Mouse (Mus musculus) hindbrain, embryonic 13.5 days (tissue): Measurements from ENCODE around the gene Selplg. TPM values are rescaled to one million over a fixed set of nuclear protein-coding genes. Genes with fewer than 3 reads are reported as not detected.
"Not testable (repeated sequence)": the region's sequence is repeated elsewhere in the genome, so short reads cannot be mapped to it uniquely, and the experiment has no call there.

Experiments
- ATAC-seq: fragments of 200-750 bp; cut with Nextera tagmentation; 2 replicates; pipeline ENCODE4 v1.8.0; 2017; ENCODE audit warnings: moderate TSS enrichment; ENCODE audit not compliant: low FRiP score
- H3K27ac ChIP-seq: fragments of 300-500 bp; sonication (generic); 2 replicates; pipeline ENCODE4 v1.5.1; 2015; ENCODE audit warnings: inconsistent platforms, mild to moderate bottlenecking, moderate library complexity
- H3K27me3 ChIP-seq: fragments of 300-500 bp; sonication (generic); 2 replicates; pipeline ENCODE4 v1.6.1; 2015; ENCODE audit warnings: mild to moderate bottlenecking, inconsistent platforms
- H3K36me3 ChIP-seq: fragments of 300-500 bp; sonication (generic); 2 replicates; pipeline ENCODE4 v1.6.1; 2015; ENCODE audit warnings: mild to moderate bottlenecking, inconsistent platforms
- H3K4me1 ChIP-seq: fragments of 300-500 bp; sonication (generic); replicated peaks from 2 replicates; pipeline ENCODE4 v1.6.1; 2015; ENCODE audit warnings: inconsistent platforms
- H3K4me2 ChIP-seq: fragments of 300-500 bp; sonication (generic); 2 replicates; pipeline ENCODE4 v1.6.1; 2015; ENCODE audit warnings: inconsistent platforms, mild to moderate bottlenecking, moderate library complexity
- H3K4me3 ChIP-seq: fragments of 300-500 bp; sonication (generic); 2 replicates; pipeline ENCODE4 v1.5.1; 2015; ENCODE audit warnings: mild to moderate bottlenecking, inconsistent platforms
- H3K9ac ChIP-seq: fragments of 300-500 bp; sonication (generic); 2 replicates; pipeline ENCODE4 v1.6.1; 2015; ENCODE audit warnings: mild to moderate bottlenecking, inconsistent platforms
- H3K9me3 ChIP-seq: fragments of 300-500 bp; sonication (generic); 2 replicates; pipeline ENCODE4 v1.6.1; 2016; ENCODE audit warnings: inconsistent platforms
- WGBS: fragments of 180-500 bp; shearing (Covaris S2); methylation state at CpG from one replicate; pipeline ENCODE4 v1.1.7; 2015; 5-methylcytosine and 5-hydroxymethylcytosine counted together
- polyA plus RNA-seq: library from polyadenylated mRNA; unstranded; fragments of >200 nt; fragmentation: Nextera tagmentation; extraction: Ambion mirVana; gene quantifications from 2 replicates; pipeline ENCODE4 v1.2.1, GENCODE M21; 2015

Selplg gene
- polyA plus RNA-seq, 1 experiment from 2014 or later = 1.7 TPM

DNA sequence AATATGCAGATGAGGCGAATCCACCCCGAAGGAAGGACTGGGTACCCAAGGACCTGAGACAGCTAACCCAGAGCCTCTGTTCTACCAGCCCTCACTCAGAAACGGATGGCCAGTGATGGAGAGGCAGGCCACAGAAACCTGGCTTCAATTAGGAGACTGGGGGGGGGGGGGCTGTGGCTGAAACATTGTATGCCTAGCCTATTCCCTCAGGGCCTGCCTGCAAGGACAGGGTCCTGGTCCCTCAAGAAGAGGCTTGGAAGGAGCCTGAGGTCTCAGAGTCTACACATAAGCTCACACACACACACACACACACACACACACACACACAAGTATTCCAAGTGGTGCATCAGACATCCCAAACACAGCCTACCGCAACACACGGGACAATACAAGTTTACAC is 32.8 kb downstream of the Selplg start:
- ATAC-seq = no peak
- Histone ChIP-seq H3K4me3 (peak overlapping the region; percentile 12; the same call in 1 of the 2 replicates), H3K27me3 (peaks cover 13% of the 10 kb centered on the region; the same call in 1 of the 2 replicates), H3K27ac (peak overlapping the region; percentile 62), H3K4me1 (peaks cover 33% of the 10 kb centered on the region), H3K4me2 (no peak overlapping the region), H3K36me3 (no peaks in the 10 kb centered on the region), H3K9me3 (no peaks in the 10 kb centered on the region), H3K9ac (0 out of 2 replicates have a peak overlapping the region, but pooled peaks have one; percentile 2)
- WGBS = 44% methylated on average over 5 of the region's 5 CpGs

DNA sequence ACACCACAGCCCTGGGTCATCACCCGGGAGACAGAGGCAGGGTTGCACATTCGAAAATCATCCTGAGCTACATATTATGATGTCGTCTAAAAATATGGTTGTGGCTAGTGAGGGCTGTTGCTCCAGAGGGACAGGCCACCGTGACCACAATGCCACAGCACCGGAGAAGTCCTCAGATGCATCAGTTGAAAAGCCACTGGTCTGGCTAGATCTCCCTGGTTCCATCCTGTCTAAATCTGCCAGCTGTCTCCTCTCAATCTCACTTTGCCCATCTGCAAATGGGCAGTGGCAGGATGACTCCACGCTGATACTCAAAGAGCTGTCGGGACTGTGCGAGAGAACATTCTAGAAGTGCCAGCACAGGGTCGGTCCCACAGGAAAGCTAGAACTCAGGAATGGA is 33.9 kb downstream of the Selplg start:
- Histone ChIP-seq H3K27ac (no peak overlapping the region), H3K4me1 (peaks cover 33% of the 10 kb centered on the region), H3K9me3 (no peaks in the 10 kb centered on the region), H3K9ac (no peak overlapping the region), H3K4me2 (no peak overlapping the region), H3K4me3 (no peak overlapping the region), H3K36me3 (no peaks in the 10 kb centered on the region), H3K27me3 (peaks cover 13% of the 10 kb centered on the region; the same call in 1 of the 2 replicates)
- ATAC-seq = no peak
- WGBS = 81% methylated on average over 9 of the region's 9 CpGs

DNA sequence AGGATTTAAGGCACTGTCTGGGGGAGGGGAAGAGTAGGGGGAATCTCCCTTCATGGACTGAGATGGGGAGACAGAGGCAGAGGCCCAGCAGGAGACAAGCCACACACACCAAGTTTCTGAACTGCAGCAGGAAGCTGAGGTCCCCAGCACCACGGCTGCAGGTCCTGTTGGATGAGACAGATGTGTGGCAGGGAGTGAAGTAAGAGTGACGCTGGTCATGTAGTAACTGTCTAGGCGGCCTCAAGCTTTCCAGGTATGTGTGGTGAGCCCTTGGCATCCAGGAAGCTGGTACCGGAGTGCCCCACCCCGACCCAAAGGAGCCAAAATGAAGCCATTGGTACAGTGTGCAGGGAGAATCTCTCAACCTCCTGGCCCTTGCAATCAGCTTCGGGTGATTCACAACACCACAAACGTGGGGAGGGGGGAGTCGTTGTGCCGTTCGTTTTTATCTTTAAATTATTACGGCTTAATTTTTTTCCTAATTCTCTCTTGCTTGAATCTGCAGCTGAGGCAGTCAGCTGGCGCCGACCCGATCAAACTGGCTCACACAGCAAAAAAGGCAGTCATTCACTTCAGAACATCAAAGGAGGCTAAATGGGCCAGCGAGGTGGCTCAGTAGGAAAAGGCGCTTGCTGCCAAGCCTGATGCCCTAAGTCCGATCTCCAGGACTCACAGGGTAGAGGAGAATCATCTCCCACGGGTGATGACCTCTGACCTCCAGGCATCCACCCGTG is 35.1 kb downstream of the Selplg start:
- no peak for ATAC-seq
- no peak overlapping the region for H3K4me2 ChIP-seq
- H3K36me3 ChIP-seq = no peaks in the 10 kb centered on the region
- H3K9me3 ChIP-seq = no peaks in the 10 kb centered on the region
- 14% methylated on average over 19 of the region's 19 CpGs for WGBS
- no peak overlapping the region for H3K4me3 ChIP-seq
- H3K27ac ChIP-seq = no peak overlapping the region
- peaks cover 13% of the 10 kb centered on the region; the same call in 1 of the 2 replicates for H3K27me3 ChIP-seq
- H3K4me1 ChIP-seq = peaks cover 33% of the 10 kb centered on the region
- no peak overlapping the region for H3K9ac ChIP-seq

DNA sequence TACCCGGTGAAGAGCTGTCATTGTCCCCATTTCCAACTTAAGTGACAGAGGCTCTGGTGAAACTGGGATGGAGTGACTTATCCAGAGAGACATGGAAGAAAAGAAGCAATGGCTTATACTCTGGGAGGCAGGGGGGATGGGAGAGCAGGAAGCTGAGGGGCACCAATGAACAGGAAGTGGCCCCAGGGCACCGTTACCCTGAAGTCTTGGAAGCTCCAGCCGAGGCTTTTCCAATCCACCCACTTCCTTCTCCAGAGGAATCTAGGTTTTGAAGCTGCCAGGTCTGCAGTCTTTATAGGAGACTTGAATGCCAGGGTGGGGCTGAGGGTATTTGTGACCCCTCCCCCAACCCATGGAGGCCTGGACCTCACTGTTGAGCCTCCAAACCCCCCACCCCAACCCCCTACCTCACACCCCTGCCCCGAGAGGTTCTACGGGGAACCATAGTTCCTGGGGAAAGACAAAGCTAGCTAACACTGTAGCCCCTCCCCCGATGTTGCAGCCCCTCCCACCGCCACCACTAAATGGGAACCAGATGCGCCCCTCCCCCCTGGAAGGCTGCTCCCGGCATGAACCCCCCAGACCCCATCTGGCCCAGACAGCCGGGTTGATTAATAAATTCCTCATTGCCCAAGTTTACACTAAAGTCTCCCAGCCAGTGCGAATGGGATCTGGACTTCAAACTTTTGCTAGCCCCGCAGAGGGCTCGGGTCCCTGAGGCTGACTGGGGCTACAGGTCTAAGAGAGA is 35.9 kb downstream of the Selplg start:
- Histone ChIP-seq H3K27ac (no peak overlapping the region), H3K4me3 (no peak overlapping the region), H3K4me2 (no peak overlapping the region), H3K9me3 (no peaks in the 10 kb centered on the region), H3K9ac (no peak overlapping the region), H3K27me3 (peaks cover 13% of the 10 kb centered on the region; the same call in 1 of the 2 replicates), H3K4me1 (peaks cover 33% of the 10 kb centered on the region), H3K36me3 (no peaks in the 10 kb centered on the region)
- no peak for ATAC-seq
- 7% methylated on average over 13 of the region's 13 CpGs for WGBS

DNA sequence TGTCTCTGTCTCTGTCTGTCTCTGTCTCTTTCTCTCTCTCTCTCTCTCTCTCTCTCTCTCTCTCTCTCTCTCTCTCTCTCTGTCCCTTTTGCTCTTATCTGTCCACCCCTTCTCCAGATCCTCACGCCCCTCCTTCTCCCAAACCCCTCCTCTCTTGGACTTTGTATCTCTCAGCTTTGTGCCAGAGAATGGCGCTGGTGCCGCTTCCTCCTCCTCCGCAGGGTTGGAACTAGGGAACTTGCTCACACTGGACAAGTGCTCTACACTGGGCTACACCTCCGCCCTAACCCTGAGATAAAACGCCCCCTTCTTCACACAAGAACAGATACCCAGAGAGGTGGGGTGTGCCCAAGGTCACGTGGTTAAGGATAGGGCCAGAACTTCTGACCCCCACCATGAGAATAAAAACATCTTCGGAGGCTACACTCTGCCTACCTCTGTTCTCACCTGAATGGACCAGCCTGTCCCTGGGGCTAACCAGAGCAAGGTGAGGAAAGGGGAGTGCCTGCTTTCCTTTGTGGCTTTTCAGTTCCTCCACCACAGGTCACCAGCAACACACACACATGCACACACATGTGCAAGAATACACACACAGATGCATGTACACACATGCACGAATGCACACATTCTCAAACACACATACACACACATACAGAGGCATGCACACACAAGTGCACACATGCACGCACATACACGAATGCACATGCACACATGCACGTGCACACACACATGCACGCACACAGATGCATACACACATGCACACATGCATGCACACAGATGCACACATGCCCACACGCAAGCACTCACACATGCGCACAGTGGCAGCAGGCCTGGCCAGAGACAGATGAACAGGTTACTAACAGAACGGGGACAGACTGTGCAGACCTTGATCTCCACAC is 41.0 kb downstream of the Selplg start:
- no peaks in the 10 kb centered on the region for H3K9me3 ChIP-seq
- H3K4me1 ChIP-seq = peaks cover 17% of the 10 kb centered on the region
- H3K4me3 ChIP-seq = no peak overlapping the region
- WGBS = 83% methylated on average over 16 of the region's 16 CpGs
- no peaks in the 10 kb centered on the region for H3K36me3 ChIP-seq
- H3K4me2 ChIP-seq = no peak overlapping the region
- no peak overlapping the region for H3K9ac ChIP-seq
- ATAC-seq = no peak
- 0 out of 2 replicates have a peak, but pooled peaks cover 3% of the 10 kb centered on the region for H3K27me3 ChIP-seq
- no peak overlapping the region for H3K27ac ChIP-seq

DNA sequence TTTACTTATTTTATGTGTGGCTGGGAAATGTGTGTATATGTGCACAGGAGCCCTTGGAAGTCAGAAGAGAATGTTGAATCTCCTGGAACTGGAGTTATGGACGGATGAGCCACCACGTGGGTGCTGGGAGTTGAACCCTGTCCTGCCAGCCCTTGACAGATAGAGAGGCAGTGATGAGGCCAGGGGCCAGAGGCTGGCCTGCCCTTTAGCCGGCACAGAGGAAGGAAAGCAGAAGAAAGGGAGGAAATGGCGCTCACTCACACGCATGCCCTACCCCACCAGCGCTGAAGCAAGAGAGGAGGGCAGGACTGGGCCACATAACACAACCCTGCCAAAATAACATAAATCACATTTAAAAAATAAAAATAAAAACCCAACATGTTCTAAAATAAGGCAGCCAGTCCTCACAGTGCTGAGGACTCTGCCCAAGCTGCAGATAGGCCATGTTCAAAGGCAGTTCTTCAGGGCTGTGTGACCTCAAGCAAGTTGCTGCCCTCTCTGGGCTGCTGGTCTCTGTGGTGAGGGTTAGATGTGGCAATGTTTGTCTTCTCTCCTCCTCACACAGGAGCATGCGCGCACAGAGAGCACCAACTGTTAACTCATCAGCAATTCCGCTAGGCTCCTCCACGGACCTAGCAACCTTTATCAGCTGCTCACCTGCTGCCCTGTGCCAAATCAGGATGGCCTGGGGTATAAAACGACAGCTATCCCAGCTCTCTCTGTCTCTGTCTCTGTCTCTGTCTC is 41.8 kb downstream of the Selplg start:
- no peak for ATAC-seq
- Histone ChIP-seq H3K9ac (no peak overlapping the region), H3K27me3 (0 out of 2 replicates have a peak, but pooled peaks cover 3% of the 10 kb centered on the region), H3K9me3 (no peaks in the 10 kb centered on the region), H3K4me2 (no peak overlapping the region), H3K27ac (no peak overlapping the region), H3K4me3 (no peak overlapping the region), H3K36me3 (no peaks in the 10 kb centered on the region), H3K4me1 (peaks cover 12% of the 10 kb centered on the region)
- WGBS = 76% methylated on average over 11 of the region's 11 CpGs

DNA sequence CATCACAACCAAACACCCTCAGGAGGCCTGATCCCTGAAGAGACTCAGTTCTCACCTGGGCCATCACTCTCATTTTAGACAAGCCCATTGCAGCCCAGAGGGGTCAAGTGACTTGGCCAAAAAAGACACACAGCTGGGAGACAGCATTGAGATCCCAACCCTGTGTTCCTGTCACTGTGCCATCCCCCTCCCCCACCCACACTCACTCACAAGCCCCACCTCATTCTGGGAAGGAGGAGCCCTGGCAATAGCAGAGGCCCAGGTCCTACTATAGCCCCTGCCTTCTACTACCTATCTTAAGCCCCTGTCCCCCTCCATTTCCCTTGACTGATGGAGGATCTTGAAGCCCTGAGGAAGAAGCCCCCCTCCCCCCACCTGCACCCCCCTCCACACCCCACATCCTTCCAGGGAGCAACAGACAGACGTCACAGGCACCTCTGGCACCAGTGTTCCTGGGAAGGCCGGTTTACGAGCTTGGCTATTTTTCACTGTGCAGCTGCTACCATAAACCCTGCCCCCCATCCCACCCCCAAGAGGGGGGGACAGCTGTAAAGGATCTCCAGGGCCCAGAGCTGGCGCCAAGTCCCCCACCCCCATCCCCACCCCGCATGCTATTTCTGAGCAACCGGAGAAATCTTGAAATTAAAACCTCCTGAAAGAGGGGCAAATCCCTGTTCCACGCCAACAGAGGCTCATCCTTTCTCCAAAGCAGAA is 43.2 kb downstream of the Selplg start:
- Histone ChIP-seq H3K4me2 (no peak overlapping the region), H3K4me1 (peaks cover 12% of the 10 kb centered on the region), H3K36me3 (no peaks in the 10 kb centered on the region), H3K27ac (no peak overlapping the region), H3K9ac (no peak overlapping the region), H3K27me3 (peaks cover 13% of the 10 kb centered on the region), H3K9me3 (no peaks in the 10 kb centered on the region), H3K4me3 (no peak overlapping the region)
- ATAC-seq = no peak
- 35% methylated on average over 7 of the region's 7 CpGs for WGBS

DNA sequence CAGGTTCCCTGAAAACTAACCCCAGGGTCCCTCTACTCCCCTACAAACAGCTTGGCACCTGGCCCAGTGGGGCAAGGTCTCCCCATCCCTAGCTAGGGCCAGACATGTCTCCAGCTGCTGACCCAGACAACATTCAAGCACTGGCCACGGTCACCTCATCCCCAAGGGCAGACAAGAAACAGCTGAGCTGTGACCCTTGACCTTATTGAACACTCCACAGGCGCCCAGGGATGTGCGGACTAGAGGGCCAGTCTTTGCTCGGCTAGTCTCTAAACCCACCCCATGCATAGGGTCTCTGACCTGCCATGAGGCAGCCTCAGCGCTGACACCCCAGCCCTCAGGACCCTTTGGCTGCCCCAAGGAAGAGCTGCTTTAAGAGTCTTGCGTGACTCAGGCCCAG is 43.8 kb downstream of the Selplg start:
- peaks cover 19% of the 10 kb centered on the region for H3K27me3 ChIP-seq
- H3K9me3 ChIP-seq = no peaks in the 10 kb centered on the region
- no peak for ATAC-seq
- H3K36me3 ChIP-seq = no peaks in the 10 kb centered on the region
- H3K4me3 ChIP-seq = no peak overlapping the region
- H3K4me1 ChIP-seq = peaks cover 12% of the 10 kb centered on the region
- no peak overlapping the region for H3K9ac ChIP-seq
- WGBS = 49% methylated on average over 6 of the region's 6 CpGs
- no peak overlapping the region for H3K27ac ChIP-seq
- no peak overlapping the region for H3K4me2 ChIP-seq

DNA sequence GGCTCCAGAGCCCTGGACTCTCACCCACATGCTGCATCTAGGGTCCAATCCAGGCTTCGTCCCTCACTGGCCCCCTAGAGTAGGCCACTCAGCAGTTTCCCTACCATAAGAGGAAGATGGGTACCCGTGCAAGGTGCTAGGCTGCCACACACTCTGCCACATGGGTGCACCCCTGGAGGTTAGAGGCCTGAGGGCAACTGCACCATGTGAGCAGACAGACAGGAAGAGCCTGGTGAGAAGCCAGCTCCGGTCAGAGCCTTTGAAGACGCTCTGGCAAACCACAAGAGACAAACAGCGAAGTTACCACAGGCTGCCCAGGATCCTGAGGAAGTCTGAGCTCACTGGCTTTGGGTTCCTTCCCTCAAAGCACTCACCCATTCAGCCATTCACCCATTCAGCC is 45.5 kb downstream of the Selplg start:
- H3K36me3 ChIP-seq = no peaks in the 10 kb centered on the region
- WGBS = 88% methylated on average over 5 of the region's 5 CpGs
- no peak for ATAC-seq

DNA sequence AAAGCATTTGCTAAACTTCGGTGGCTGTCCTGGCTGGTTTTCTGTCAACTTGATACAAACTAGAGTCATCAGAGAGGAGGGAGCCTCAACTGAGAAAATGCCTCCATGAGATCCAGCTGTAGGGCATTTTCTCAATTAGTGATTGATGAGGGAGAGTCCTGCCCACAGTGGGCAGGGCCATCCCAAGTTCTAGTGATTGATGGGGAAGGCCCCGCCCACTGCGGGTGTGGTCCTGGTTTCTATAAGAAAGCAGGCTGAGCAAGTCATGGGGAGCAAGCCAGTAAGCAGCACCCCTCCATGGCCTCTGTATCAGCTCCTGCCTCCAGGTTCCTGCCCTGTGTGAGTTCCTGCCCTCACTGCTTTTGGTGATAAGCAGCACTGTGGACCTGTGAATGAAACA is 48.3 kb downstream of the Selplg start:
- H3K9me3 ChIP-seq, H3K9ac ChIP-seq, ATAC-seq, H3K4me3 ChIP-seq, H3K4me2 ChIP-seq, H3K36me3 ChIP-seq, H3K27ac ChIP-seq, H3K4me1 ChIP-seq: not testable (repeated sequence)
- 32% methylated on average over 3 of the region's 3 CpGs for WGBS
- H3K27me3 ChIP-seq = peaks cover 33% of the 10 kb centered on the region

More for the DNA sequence above, 45.5 kb downstream of the Selplg start:
- no peak overlapping the region for H3K9ac ChIP-seq
- H3K4me1 ChIP-seq = peaks cover 12% of the 10 kb centered on the region
- no peak overlapping the region for H3K27ac ChIP-seq
- H3K27me3 ChIP-seq = peaks cover 33% of the 10 kb centered on the region
- H3K4me3 ChIP-seq = no peak overlapping the region
- H3K9me3 ChIP-seq = no peaks in the 10 kb centered on the region
- no peak overlapping the region for H3K4me2 ChIP-seq

DNA sequence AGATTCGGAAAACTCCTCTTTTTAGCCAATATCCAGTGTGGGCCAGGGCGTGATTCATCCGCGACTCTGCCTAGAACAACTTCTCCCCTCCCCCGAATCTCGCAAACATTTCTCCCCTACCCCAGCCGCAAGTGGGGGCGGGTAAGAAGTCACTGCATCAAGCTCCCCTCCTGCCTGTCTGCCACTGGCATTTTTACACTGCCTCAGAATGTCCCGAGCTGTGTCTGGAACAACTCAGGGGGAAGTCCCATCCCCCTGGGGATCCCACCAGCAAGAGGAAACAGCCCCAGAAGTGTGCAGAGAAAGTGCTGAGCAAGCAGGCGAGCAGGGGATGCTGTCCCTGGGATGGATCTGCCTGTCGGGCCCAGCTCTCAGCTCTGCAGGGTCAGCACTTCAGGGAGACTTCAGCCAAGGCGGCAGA is 48.9 kb downstream of the Selplg start:
- Histone ChIP-seq H3K27me3 (peaks cover 33% of the 10 kb centered on the region), H3K9ac (no peak overlapping the region), H3K4me2 (no peak overlapping the region), H3K4me1 (0 out of 2 replicates have a peak, but pooled peaks cover 2% of the 10 kb centered on the region), H3K9me3 (no peaks in the 10 kb centered on the region), H3K27ac (no peak overlapping the region), H3K4me3 (no peak overlapping the region), H3K36me3 (peaks cover 4% of the 10 kb centered on the region)
- ATAC-seq = no peak
- WGBS = 13% methylated on average over 12 of the region's 12 CpGs
